Mouse (Mus musculus): Measurements from ENCODE around the gene Gm16223. TPM values are rescaled to one million over a fixed set of nuclear protein-coding genes. Genes with fewer than 3 reads are reported as not detected.

Gm16223 gene
- not detected in 2 replicates for polyA plus RNA-seq (2012; ENCODE audit: insufficient read depth, low replicate concordance)

- H3K36me3 ChIP-seq (replicated peaks; ENCODE audit: low read length): no peaks in the 10 kb centered on the region
- no peaks in the 10 kb centered on the region for H3K27me3 ChIP-seq (replicated peaks)
- no peak within 1 kb of the TSS for H3K4me3 ChIP-seq (replicated peaks)
- no peaks in the 10 kb centered on the region for H3K4me1 ChIP-seq
- peaks cover 8% of the 10 kb centered on the region; the same call in 1 of the 2 replicates for H3K9me3 ChIP-seq
- TF ChIP-seq FLI1 (IDR thresholded peaks at IDR 0.05; ENCODE audit: low read length) (no peak), GATA1 (IDR thresholded peaks at IDR 0.05; ENCODE audit: borderline replicate concordance, low read length) (no peak)
These were observed at the start of gene Gm16223 for GRCm38 (mm10) chr5:42067476-42068187. Gene Gm16223, plus strand, starts transcription at chr5:42067960.

- no peaks in the 10 kb centered on the region for H3K36me3 ChIP-seq (replicated peaks; ENCODE audit: low read length)
- H3K4me1 ChIP-seq: no peaks in the 10 kb centered on the region
- no peaks in the 10 kb centered on the region for H3K9me3 ChIP-seq
- no peak overlapping the region for H3K4me3 ChIP-seq (replicated peaks)
- H3K27me3 ChIP-seq (replicated peaks): no peaks in the 10 kb centered on the region
- TF ChIP-seq GATA1 (IDR thresholded peaks at IDR 0.05; ENCODE audit: borderline replicate concordance, low read length) (no peak), FLI1 (IDR thresholded peaks at IDR 0.05; ENCODE audit: low read length) (no peak)
These were observed 45.7 kb upstream of the Gm16223 start for GRCm38 (mm10) chr5:42022029-42022428.

- Histone ChIP-seq H3K4me1 (no peaks in the 10 kb centered on the region), H3K27me3 (replicated peaks) (no peaks in the 10 kb centered on the region), H3K9me3 (peaks cover 5% of the 10 kb centered on the region; the same call in 1 of the 2 replicates), H3K36me3 (replicated peaks; ENCODE audit: low read length) (no peaks in the 10 kb centered on the region), H3K4me3 (replicated peaks) (no peak overlapping the region)
- TF ChIP-seq FLI1 (IDR thresholded peaks at IDR 0.05; ENCODE audit: low read length): no peak
- no peak for TF ChIP-seq GATA1 (IDR thresholded peaks at IDR 0.05; ENCODE audit: borderline replicate concordance, low read length)
These were observed 44.2 kb upstream of the Gm16223 start for GRCm38 (mm10) chr5:42023521-42023920.

- H3K9me3 ChIP-seq: 0 out of 2 replicates have a peak, but pooled peaks cover 5% of the 10 kb centered on the region
These were observed 31.2 kb upstream of the Gm16223 start for GRCm38 (mm10) chr5:42036388-42037082.

GRCm38 (mm10) chr5:42054636-42055035 lies 13.1 kb upstream of the Gm16223 start:
- H3K4me1 ChIP-seq: no peaks in the 10 kb centered on the region
- H3K36me3 ChIP-seq (replicated peaks; ENCODE audit: low read length): no peaks in the 10 kb centered on the region
- H3K9me3 ChIP-seq: peaks cover 11% of the 10 kb centered on the region; the same call in 1 of the 2 replicates
- TF ChIP-seq FLI1 (IDR thresholded peaks at IDR 0.05; ENCODE audit: low read length): no peak
- TF ChIP-seq GATA1 (IDR thresholded peaks at IDR 0.05; ENCODE audit: borderline replicate concordance, low read length): no peak
- no peaks in the 10 kb centered on the region for H3K27me3 ChIP-seq (replicated peaks)
- no peak overlapping the region for H3K4me3 ChIP-seq (replicated peaks)

More at GRCm38 (mm10) chr5:42036388-42037082, 31.2 kb upstream of the Gm16223 start:
- Histone ChIP-seq H3K4me1 (no peaks in the 10 kb centered on the region), H3K27me3 (replicated peaks) (no peaks in the 10 kb centered on the region), H3K4me3 (replicated peaks) (no peak overlapping the region), H3K36me3 (replicated peaks; ENCODE audit: low read length) (no peaks in the 10 kb centered on the region)
- TF ChIP-seq GATA1 (IDR thresholded peaks at IDR 0.05; ENCODE audit: borderline replicate concordance, low read length): no peak
- no peak for TF ChIP-seq FLI1 (IDR thresholded peaks at IDR 0.05; ENCODE audit: low read length)

GRCm38 (mm10) chr5:42055151-42055550 lies 12.6 kb upstream of the Gm16223 start:
- Histone ChIP-seq H3K9me3 (peaks cover 11% of the 10 kb centered on the region; the same call in 1 of the 2 replicates), H3K36me3 (replicated peaks; ENCODE audit: low read length) (no peaks in the 10 kb centered on the region), H3K4me3 (replicated peaks) (no peak overlapping the region), H3K4me1 (no peaks in the 10 kb centered on the region), H3K27me3 (replicated peaks) (no peaks in the 10 kb centered on the region)
- TF ChIP-seq GATA1 (IDR thresholded peaks at IDR 0.05; ENCODE audit: borderline replicate concordance, low read length) (no peak), FLI1 (IDR thresholded peaks at IDR 0.05; ENCODE audit: low read length) (no peak)

- Histone ChIP-seq H3K9me3 (peaks cover 13% of the 10 kb centered on the region; the same call in 1 of the 2 replicates), H3K27me3 (replicated peaks) (no peaks in the 10 kb centered on the region), H3K4me3 (replicated peaks) (no peak overlapping the region), H3K36me3 (replicated peaks; ENCODE audit: low read length) (no peaks in the 10 kb centered on the region), H3K4me1 (no peaks in the 10 kb centered on the region)
- no peak for TF ChIP-seq GATA1 (IDR thresholded peaks at IDR 0.05; ENCODE audit: borderline replicate concordance, low read length)
These were observed 2.7 kb upstream of the Gm16223 start for GRCm38 (mm10) chr5:42065090-42065489.

- Histone ChIP-seq H3K27me3 (replicated peaks) (no peaks in the 10 kb centered on the region), H3K4me3 (replicated peaks) (no peak overlapping the region), H3K4me1 (no peaks in the 10 kb centered on the region), H3K9me3 (peaks cover 10% of the 10 kb centered on the region; the same call in 1 of the 2 replicates), H3K36me3 (replicated peaks; ENCODE audit: low read length) (no peaks in the 10 kb centered on the region)
- no peak for TF ChIP-seq GATA1 (IDR thresholded peaks at IDR 0.05; ENCODE audit: borderline replicate concordance, low read length)
- TF ChIP-seq FLI1 (IDR thresholded peaks at IDR 0.05; ENCODE audit: low read length): no peak
These were observed 685 bp upstream of the Gm16223 start for GRCm38 (mm10) chr5:42067075-42067474.

- Histone ChIP-seq H3K27me3 (replicated peaks) (no peaks in the 10 kb centered on the region), H3K9me3 (peaks cover 8% of the 10 kb centered on the region; the same call in 1 of the 2 replicates), H3K4me1 (no peaks in the 10 kb centered on the region), H3K4me3 (replicated peaks) (no peak overlapping the region), H3K36me3 (replicated peaks; ENCODE audit: low read length) (no peaks in the 10 kb centered on the region)
- no peak for TF ChIP-seq FLI1 (IDR thresholded peaks at IDR 0.05; ENCODE audit: low read length)
These were observed 424 bp downstream of the Gm16223 start for GRCm38 (mm10) chr5:42068188-42068579.
